Mouse (Mus musculus): Measurements from ENCODE around the gene Spg21. TPM values are rescaled to one million over a fixed set of nuclear protein-coding genes. Genes with fewer than 3 reads are reported as not detected.

The Spg21 gene
- polyA plus RNA-seq, 1 experiment, result 58.8 TPM

GRCm38 (mm10) chr9:65479158-65479557 is 18.4 kb downstream of the Spg21 start:
- TF ChIP-seq POLR2A (IDR thresholded peaks at IDR 0.05; ENCODE audit: borderline replicate concordance, extremely low read depth, insufficient read depth, insufficient read length, poor library complexity, severe bottlenecking) (no peak), CTCF (IDR thresholded peaks at IDR 0.05; ENCODE audit: borderline replicate concordance, extremely low read depth, insufficient read depth, insufficient read length) (no peak)
- no peak for DNase-seq (ENCODE audit: low read depth)

GRCm38 (mm10) chr9:65480071-65480470 is 19.3 kb downstream of the Spg21 start:
- TF ChIP-seq POLR2A (IDR thresholded peaks at IDR 0.05; ENCODE audit: borderline replicate concordance, extremely low read depth, insufficient read depth, insufficient read length, poor library complexity, severe bottlenecking) (no peak), CTCF (IDR thresholded peaks at IDR 0.05; ENCODE audit: borderline replicate concordance, extremely low read depth, insufficient read depth, insufficient read length) (no peak)
- DNase-seq (ENCODE audit: low read depth), result no peak

- TF ChIP-seq CTCF (IDR thresholded peaks at IDR 0.05; ENCODE audit: borderline replicate concordance, extremely low read depth, insufficient read depth, insufficient read length), result no peak
- no peak for TF ChIP-seq POLR2A (IDR thresholded peaks at IDR 0.05; ENCODE audit: borderline replicate concordance, extremely low read depth, insufficient read depth, insufficient read length, poor library complexity, severe bottlenecking)
- no peak for DNase-seq (ENCODE audit: low read depth)
These were observed 30.7 kb downstream of the Spg21 start for GRCm38 (mm10) chr9:65491476-65491875.

- DNase-seq (ENCODE audit: low read depth), result no peak
These were observed 31.6 kb downstream of the Spg21 start for GRCm38 (mm10) chr9:65492351-65492750.

GRCm38 (mm10) chr9:65492851-65493250 is 32.1 kb downstream of the Spg21 start:
- no peak for DNase-seq (ENCODE audit: low read depth)
- TF ChIP-seq POLR2A (IDR thresholded peaks at IDR 0.05; ENCODE audit: borderline replicate concordance, extremely low read depth, insufficient read depth, insufficient read length, poor library complexity, severe bottlenecking), result no peak
- no peak for TF ChIP-seq CTCF (IDR thresholded peaks at IDR 0.05; ENCODE audit: borderline replicate concordance, extremely low read depth, insufficient read depth, insufficient read length)

More at GRCm38 (mm10) chr9:65492351-65492750, 31.6 kb downstream of the Spg21 start:
- TF ChIP-seq POLR2A (IDR thresholded peaks at IDR 0.05; ENCODE audit: borderline replicate concordance, extremely low read depth, insufficient read depth, insufficient read length, poor library complexity, severe bottlenecking) (no peak), CTCF (IDR thresholded peaks at IDR 0.05; ENCODE audit: borderline replicate concordance, extremely low read depth, insufficient read depth, insufficient read length) (no peak)

GRCm38 (mm10) chr9:65502146-65502545 is 41.4 kb downstream of the Spg21 start:
- TF ChIP-seq POLR2A (IDR thresholded peaks at IDR 0.05; ENCODE audit: borderline replicate concordance, extremely low read depth, insufficient read depth, insufficient read length, poor library complexity, severe bottlenecking) (no peak), CTCF (IDR thresholded peaks at IDR 0.05; ENCODE audit: borderline replicate concordance, extremely low read depth, insufficient read depth, insufficient read length) (peak; percentile 60)
- DNase-seq (ENCODE audit: low read depth), result peak; percentile 63

- TF ChIP-seq CTCF (IDR thresholded peaks at IDR 0.05; ENCODE audit: borderline replicate concordance, extremely low read depth, insufficient read depth, insufficient read length), result no peak
- no peak for DNase-seq (ENCODE audit: low read depth)
These were observed 42.2 kb downstream of the Spg21 start for GRCm38 (mm10) chr9:65502721-65503505.

- DNase-seq (ENCODE audit: low read depth), result no peak
- no peak for TF ChIP-seq CTCF (IDR thresholded peaks at IDR 0.05; ENCODE audit: borderline replicate concordance, extremely low read depth, insufficient read depth, insufficient read length)
- no peak for TF ChIP-seq POLR2A (IDR thresholded peaks at IDR 0.05; ENCODE audit: borderline replicate concordance, extremely low read depth, insufficient read depth, insufficient read length, poor library complexity, severe bottlenecking)
These were observed 47.7 kb downstream of the Spg21 start for GRCm38 (mm10) chr9:65508449-65508848.

- TF ChIP-seq POLR2A (IDR thresholded peaks at IDR 0.05; ENCODE audit: borderline replicate concordance, extremely low read depth, insufficient read depth, insufficient read length, poor library complexity, severe bottlenecking), result no peak
- no peak for TF ChIP-seq CTCF (IDR thresholded peaks at IDR 0.05; ENCODE audit: borderline replicate concordance, extremely low read depth, insufficient read depth, insufficient read length)
- DNase-seq (ENCODE audit: low read depth), result no peak
These were observed 51.8 kb downstream of the Spg21 start for GRCm38 (mm10) chr9:65512520-65512919.

GRCm38 (mm10) chr9:65514431-65514830 is 53.7 kb downstream of the Spg21 start:
- TF ChIP-seq CTCF (IDR thresholded peaks at IDR 0.05; ENCODE audit: borderline replicate concordance, extremely low read depth, insufficient read depth, insufficient read length) (no peak), POLR2A (IDR thresholded peaks at IDR 0.05; ENCODE audit: borderline replicate concordance, extremely low read depth, insufficient read depth, insufficient read length, poor library complexity, severe bottlenecking) (no peak)

GRCm38 (mm10) chr9:65514851-65515261 is 54.1 kb downstream of the Spg21 start:
- DNase-seq (ENCODE audit: low read depth), result peak; percentile 33
- TF ChIP-seq POLR2A (IDR thresholded peaks at IDR 0.05; ENCODE audit: borderline replicate concordance, extremely low read depth, insufficient read depth, insufficient read length, poor library complexity, severe bottlenecking), result no peak
- no peak for TF ChIP-seq CTCF (IDR thresholded peaks at IDR 0.05; ENCODE audit: borderline replicate concordance, extremely low read depth, insufficient read depth, insufficient read length)

More at GRCm38 (mm10) chr9:65514431-65514830, 53.7 kb downstream of the Spg21 start:
- peak; percentile 27 for DNase-seq (ENCODE audit: low read depth)

Data from brain, embryonic 14.5 days (tissue).